Mouse (Mus musculus) liver, adult 2 months (tissue): ENCODE measurements at regions not wholly inside any gene's neighbourhood (a gene's known extent, or its start where the extent isn't known, plus 50 kb on each side); places are given as distances from the start of the nearest gene placed in this dataset.

Experiments
- DNase-seq: peaks from one replicate; pipeline ENCODE4 v3.0.0-alpha.2; 2011; ENCODE audit warnings: low read depth, low spot score; ENCODE audit errors: extremely low read depth
- H3K27ac ChIP-seq: fragments of 200-500 bp; replicated peaks from 2 replicates; pipeline ENCODE4 v1.5.1; 2012; ENCODE audit warnings: low read depth, mild to moderate bottlenecking, control low read depth, inconsistent platforms, low read length; ENCODE audit not compliant: insufficient read depth
- H3K27me3 ChIP-seq: fragments of 200-500 bp; 2 replicates; pipeline ENCODE4 v1.6.1; 2012; ENCODE audit warnings: mild to moderate bottlenecking, moderate library complexity, low read length, inconsistent platforms; ENCODE audit not compliant: control insufficient read depth, insufficient read depth
- H3K36me3 ChIP-seq: fragments of 200-500 bp; 2 replicates; pipeline ENCODE4 v1.6.1; 2012; ENCODE audit warnings: low read length, inconsistent platforms; ENCODE audit not compliant: control insufficient read depth, insufficient read depth
- H3K4me1 ChIP-seq: fragments of 200-500 bp; 2 replicates; pipeline ENCODE4 v1.6.1; 2011; ENCODE audit warnings: low read length; ENCODE audit not compliant: control insufficient read depth, insufficient read depth
- H3K4me3 ChIP-seq: fragments of 200-500 bp; 2 replicates; pipeline ENCODE4 v1.5.1; 2011; ENCODE audit warnings: low read depth, mild to moderate bottlenecking, control low read depth, low read length, moderate library complexity; ENCODE audit not compliant: insufficient read depth
- H3K79me2 ChIP-seq: fragments of 200-500 bp; 2 replicates; pipeline ENCODE4 v1.6.1; 2012; ENCODE audit warnings: inconsistent platforms, mild to moderate bottlenecking, low read length, moderate library complexity; ENCODE audit not compliant: control insufficient read depth, insufficient read depth
- H3K9ac ChIP-seq: fragments of 200-500 bp; 2 replicates; pipeline ENCODE4 v1.6.1; 2012; ENCODE audit warnings: low read depth, mild to moderate bottlenecking, control low read depth, inconsistent platforms, low read length
- CTCF ChIP-seq: fragments of 200-500 bp; IDR thresholded peaks from 2 replicates; pipeline ENCODE4 v1.5.1; 2011; ENCODE audit warnings: low read depth, low read length, control low read depth
- POLR2A ChIP-seq: fragments of 200-500 bp; IDR thresholded peaks from 2 replicates; pipeline ENCODE4 v1.6.1; 2011; ENCODE audit warnings: low read length, control low read depth; ENCODE audit not compliant: insufficient read depth; ENCODE audit errors: extremely low read depth
- WGBS: fragments of 180-500 bp; shearing (Covaris S2); methylation state at CpG from one replicate; pipeline ENCODE4 v1.1.7; 2018; 5-methylcytosine and 5-hydroxymethylcytosine counted together

DNA sequence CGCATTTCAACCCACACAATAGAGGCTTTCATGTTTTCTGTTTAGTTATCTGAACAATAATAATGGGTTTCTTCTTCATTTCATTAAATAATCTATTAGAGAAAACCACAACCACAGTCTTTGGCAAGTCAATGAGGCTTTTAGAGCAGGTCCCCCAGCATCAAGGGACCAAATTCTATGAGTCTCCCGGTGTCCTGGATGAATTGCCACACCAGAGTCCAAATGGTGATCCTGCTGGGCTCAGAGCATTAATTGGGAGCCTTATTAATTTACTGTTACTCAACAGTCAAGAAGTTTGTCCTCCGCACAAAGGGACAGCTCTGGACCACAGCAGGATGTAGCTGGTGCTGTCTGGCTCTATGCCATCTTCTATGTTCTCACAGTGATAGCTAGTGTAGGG, 52.5 kb upstream of the Mtpn start:
- TF ChIP-seq CTCF (no peak), POLR2A (no peak)
- Histone ChIP-seq H3K4me3 (no peak overlapping the region), H3K9ac (no peak overlapping the region), H3K4me1 (no peaks in the 10 kb centered on the region), H3K36me3 (no peaks in the 10 kb centered on the region), H3K27me3 (no peaks in the 10 kb centered on the region), H3K27ac (no peak overlapping the region), H3K79me2 (no peaks in the 10 kb centered on the region)
- WGBS: 91% methylated on average over 3 of the region's 3 CpGs
- no peak for DNase-seq
